Mouse (Mus musculus) MEL (cell line): ENCODE measurements at regions not wholly inside any gene's neighbourhood (a gene's known extent, or its start where the extent isn't known, plus 50 kb on each side); places are given as distances from the start of the nearest gene placed in this dataset.

Experiments
- EP300 ChIP-seq, 2 experiments: IDR thresholded peaks; 2 replicates each; pipeline ENCODE4 v1.6.1; 2011; ENCODE audit warnings: improper control_type of control experiment in 2 of 2, low read length in 2 of 2, low read depth in 1 of 2, mild to moderate bottlenecking in 1 of 2
- GATA1 ChIP-seq: IDR thresholded peaks from 2 replicates; pipeline ENCODE4 v1.6.1; 2011; ENCODE audit warnings: low read depth, low read length, improper control_type of control experiment
- POLR2A ChIP-seq, 2 experiments: IDR thresholded peaks; 2 replicates each; pipeline ENCODE4 v1.6.1; 2011 to 2012; ENCODE audit warnings: low read length in 2 of 2, mild to moderate bottlenecking in 2 of 2, control low read depth in 1 of 2, improper control_type of control experiment in 1 of 2, low read depth in 1 of 2, moderate library complexity in 1 of 2; ENCODE audit not compliant: control insufficient read depth in 1 of 2, insufficient read depth in 1 of 2, poor library complexity in 1 of 2
- POLR2AphosphoS2 ChIP-seq: IDR thresholded peaks from 2 replicates; pipeline ENCODE4 v1.6.1; 2011; ENCODE audit warnings: low read length, improper control_type of control experiment
- ZC3H11A ChIP-seq: IDR thresholded peaks from 2 replicates; pipeline ENCODE4 v1.6.1; 2012; ENCODE audit warnings: low read depth, mild to moderate bottlenecking, inconsistent platforms, low read length, improper control_type of control experiment

DNA sequence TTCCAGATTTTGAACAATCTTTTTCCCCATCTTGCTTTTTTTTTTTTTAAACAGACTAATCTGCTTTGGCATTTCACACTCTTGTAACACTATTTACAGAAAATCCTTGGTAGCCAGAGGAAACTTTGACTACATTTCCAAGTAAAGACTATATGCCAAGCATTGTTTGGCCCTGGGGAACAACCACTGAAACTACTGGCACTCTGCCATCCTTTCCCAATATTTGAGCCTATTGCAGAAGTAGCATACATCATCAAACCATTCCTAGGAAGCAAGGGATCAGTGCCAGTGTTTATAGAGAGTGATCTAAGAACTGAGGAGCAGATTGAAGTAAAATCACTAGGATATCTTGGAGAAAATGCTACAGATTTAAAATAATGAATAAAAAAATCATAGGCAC, 1127.2 kb upstream of the Got2 start:
- TF ChIP-seq EP300 (IDR thresholded peaks at IDR 0.05; ENCODE audit: low read depth in 1 of 2, low read length in 2 of 2) (no peak), POLR2A (IDR thresholded peaks at IDR 0.05; ENCODE audit: control insufficient read depth in 1 of 2, insufficient read depth in 1 of 2, low read depth in 1 of 2, low read length in 2 of 2, poor library complexity in 1 of 2) (no peak), GATA1 (no peak), ZC3H11A (no peak), POLR2AphosphoS2 (no peak)
